Mouse (Mus musculus) bone marrow macrophage, adult 2 months (primary cell): Measurements from ENCODE around the gene Eif4g3. TPM values are rescaled to one million over a fixed set of nuclear protein-coding genes. Genes with fewer than 3 reads are reported as not detected.

Experiments
- H3K27ac ChIP-seq: 2 replicates; pipeline ENCODE4 v1.5.1; 2012; ENCODE audit warnings: low read depth, low read length; ENCODE audit not compliant: insufficient read depth
- H3K4me1 ChIP-seq: 2 replicates; pipeline ENCODE4 v1.6.1; 2012; ENCODE audit warnings: low read length; ENCODE audit not compliant: control insufficient read depth, insufficient read depth
- H3K4me3 ChIP-seq: 2 replicates; pipeline ENCODE4 v1.5.1; 2012; ENCODE audit warnings: mild to moderate bottlenecking, low read length, moderate library complexity; ENCODE audit not compliant: insufficient read depth
- CTCF ChIP-seq: IDR thresholded peaks from 2 replicates; pipeline ENCODE4 v1.5.1; 2012; ENCODE audit warnings: low read depth, mild to moderate bottlenecking, low read length, moderate library complexity
- POLR2A ChIP-seq: IDR thresholded peaks from 2 replicates; pipeline ENCODE4 v1.6.1; 2012; ENCODE audit warnings: mild to moderate bottlenecking, low read depth, low read length, borderline replicate concordance
- polyA plus RNA-seq: library from polyadenylated mRNA; stranded (reverse); fragments of >200 nt; gene quantifications from 2 replicates; pipeline ENCODE4 v1.2.4, GENCODE M21; 2012; ENCODE audit not compliant: missing spikeins, insufficient read depth, insufficient read length

Eif4g3 gene
- polyA plus RNA-seq, 1 experiment, result 74.3 TPM

DNA sequence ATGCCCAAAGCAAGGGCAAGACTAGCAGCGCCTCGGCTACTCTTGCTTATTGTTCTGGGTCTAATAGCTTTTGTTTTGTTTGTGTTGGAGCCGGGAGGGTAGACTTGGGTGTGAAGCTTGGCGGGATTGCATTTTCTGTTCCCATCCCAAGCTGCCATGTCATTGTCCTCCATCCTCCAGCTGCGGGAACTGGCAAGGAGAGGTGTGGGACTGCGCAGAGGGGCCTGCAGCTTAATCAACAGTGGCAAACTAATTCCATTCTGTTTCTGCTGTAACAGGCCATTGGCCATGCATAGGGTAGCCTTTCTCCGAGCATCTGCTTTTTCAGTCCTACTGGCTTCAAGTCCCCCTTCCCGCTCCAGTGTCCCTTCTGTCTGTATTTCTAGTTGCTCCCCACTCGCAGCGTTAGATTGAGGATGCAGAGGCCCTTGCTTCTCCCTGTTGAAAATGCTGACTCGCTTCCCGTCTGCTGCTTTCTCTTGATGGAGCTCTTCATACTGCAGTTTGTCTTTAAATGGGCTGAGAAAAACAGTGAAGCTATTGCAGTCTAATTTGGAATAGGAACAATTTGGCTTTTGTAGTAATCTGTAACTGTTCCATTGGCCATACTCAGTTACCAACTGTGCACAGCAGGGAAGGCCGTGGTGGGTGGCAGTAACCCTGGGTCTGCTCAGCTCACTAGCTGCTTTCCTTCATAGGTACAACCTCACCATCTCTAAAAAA is 92.2 kb downstream of the Eif4g3 start:
- Histone ChIP-seq H3K4me3 (no peak overlapping the region), H3K4me1 (peaks cover 27% of the 10 kb centered on the region), H3K27ac (no peak overlapping the region)
- TF ChIP-seq POLR2A (no peak), CTCF (no peak)

DNA sequence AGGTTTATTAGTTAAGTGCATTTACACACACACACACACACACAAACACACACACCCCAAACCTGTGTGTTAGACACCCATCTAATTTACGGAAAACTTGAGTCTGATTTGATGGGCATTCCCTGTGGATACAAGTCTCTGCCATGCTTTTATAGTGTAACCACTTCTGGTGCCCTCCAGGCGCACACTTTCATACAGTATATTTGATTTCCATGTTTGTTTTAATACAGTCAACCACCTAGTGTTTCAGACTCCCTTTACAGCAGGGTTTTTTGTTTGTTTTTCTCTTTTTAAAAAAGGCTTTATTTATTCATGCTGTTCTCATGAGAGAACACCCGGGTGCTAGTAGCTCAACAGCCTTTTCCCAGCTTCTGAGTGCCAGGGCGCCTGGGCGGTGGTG is 94.1 kb downstream of the Eif4g3 start:
- no peak overlapping the region for H3K27ac ChIP-seq
- H3K4me3 ChIP-seq, result no peak overlapping the region
- TF ChIP-seq POLR2A, result no peak
- TF ChIP-seq CTCF, result no peak
- H3K4me1 ChIP-seq, result peaks cover 31% of the 10 kb centered on the region

DNA sequence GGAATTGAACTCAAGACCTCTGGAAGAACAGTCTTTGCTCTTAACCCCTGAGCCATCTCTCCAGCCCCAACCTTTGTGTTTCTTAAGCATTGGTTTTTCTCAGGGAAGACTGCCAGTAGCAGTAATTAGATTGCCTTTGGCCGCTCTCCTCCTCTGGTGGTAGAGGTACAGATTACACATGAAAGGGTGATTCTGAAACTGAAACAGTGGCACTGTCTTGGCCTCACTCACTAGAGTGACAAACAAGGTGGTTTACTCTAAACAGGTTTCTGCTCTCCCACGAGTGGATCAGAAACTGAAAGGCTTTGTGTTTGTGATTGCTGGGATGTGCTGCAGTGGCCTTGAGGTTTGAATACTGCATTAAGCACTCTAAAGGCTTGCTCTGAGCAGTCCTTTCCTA is 96.7 kb downstream of the Eif4g3 start:
- Histone ChIP-seq H3K27ac (no peak overlapping the region), H3K4me1 (peaks cover 19% of the 10 kb centered on the region), H3K4me3 (no peak overlapping the region)
- no peak for TF ChIP-seq CTCF
- no peak for TF ChIP-seq POLR2A

DNA sequence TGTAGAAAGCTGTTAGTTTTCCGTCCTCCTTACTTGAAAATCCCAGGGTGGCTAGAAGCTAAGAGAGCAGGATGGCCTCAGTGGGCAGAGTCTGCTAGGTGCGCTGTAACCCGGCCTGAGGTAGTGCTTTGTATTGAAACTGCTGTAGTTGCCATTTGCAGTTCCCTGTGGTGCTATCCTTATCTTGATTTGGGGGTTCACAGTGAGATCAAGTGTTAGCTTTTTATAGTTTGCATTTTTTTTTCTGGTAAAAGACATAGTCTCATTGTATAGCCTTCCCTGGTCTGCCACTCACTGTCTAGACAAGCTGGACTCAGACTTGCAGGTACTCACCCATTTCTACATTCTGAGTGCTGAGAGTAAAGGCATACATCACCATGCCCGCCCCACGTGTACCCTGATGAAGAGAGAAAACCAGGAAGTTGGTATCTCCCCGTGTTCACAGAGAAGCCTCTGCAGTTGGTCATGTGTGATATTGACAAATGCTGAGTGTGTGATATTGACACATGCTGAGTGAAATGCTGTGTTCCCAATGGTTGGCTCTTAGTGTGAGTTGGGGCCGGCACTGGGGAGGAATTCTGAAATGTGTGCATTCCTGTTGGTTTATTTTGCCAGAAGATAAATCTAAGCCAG is 98.9 kb downstream of the Eif4g3 start:
- Histone ChIP-seq H3K4me1 (peaks cover 15% of the 10 kb centered on the region), H3K4me3 (no peak overlapping the region), H3K27ac (0 out of 2 replicates have a peak overlapping the region, but pooled peaks have one; percentile 2)
- no peak for TF ChIP-seq CTCF
- no peak for TF ChIP-seq POLR2A

DNA sequence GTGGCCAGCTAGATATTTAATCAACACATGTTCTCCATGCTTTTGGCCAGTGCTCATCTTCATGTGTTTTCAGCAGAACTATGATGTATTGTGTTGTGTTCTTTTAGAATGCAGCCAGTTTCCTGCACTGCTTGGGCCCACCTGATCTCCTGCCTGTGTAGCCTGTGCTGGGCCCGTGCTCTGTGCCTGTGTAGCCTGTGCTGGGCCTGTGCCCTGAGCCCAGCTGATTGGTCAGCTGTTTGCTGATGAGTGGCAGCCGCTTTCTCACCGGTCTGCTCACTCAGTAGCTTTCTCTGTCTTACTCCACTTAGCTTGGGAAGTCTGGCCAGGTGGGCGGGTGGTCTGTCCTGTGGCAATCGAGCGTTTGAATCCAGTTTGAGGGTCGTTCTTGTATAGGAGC is 107.6 kb downstream of the Eif4g3 start:
- H3K27ac ChIP-seq, result no peak overlapping the region
- H3K4me3 ChIP-seq, result no peak overlapping the region
- no peaks in the 10 kb centered on the region for H3K4me1 ChIP-seq
- TF ChIP-seq CTCF (no peak), POLR2A (no peak)

DNA sequence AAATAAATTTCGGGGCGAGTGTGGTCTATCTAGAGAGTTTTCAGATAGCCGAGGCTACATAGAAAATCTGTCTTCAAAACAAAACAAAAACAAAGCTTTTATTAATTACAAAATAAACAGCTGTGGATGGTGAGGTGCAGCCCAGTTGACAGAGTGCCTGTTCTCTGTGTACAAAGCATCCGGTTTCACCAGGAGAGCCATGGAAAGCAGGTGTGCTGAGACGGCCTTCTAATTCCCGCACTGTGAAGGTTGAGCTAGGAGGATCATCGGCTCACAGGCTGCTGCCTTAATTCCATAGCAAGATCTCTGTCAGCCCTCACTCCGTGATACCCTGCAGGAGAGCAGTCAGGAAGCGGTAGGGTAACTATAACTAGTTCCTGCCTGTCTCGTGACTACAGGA is 109.0 kb downstream of the Eif4g3 start:
- Histone ChIP-seq H3K4me1 (no peaks in the 10 kb centered on the region), H3K27ac (no peak overlapping the region), H3K4me3 (no peak overlapping the region)
- TF ChIP-seq CTCF (no peak), POLR2A (no peak)

DNA sequence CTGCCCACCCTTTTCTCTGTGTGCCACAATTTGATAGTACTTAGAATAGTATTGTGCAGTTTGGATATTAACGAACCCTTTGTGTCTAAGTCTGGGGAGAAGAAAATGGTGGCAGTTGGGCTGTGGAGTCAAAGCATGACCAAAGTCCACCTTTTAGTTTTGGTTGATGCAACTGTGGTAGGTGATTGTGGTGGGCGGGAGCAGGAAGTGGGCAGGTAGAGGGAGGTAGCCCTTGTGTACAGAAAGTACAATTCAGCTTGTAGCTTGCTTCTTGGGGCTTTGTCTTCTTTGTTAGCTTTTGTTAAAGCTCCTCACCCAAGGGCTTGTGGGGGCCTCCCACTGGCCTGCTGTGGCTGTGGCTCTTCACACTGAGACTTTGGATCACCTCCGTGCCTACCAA is 109.6 kb downstream of the Eif4g3 start:
- H3K4me3 ChIP-seq, result no peak overlapping the region
- no peaks in the 10 kb centered on the region for H3K4me1 ChIP-seq
- no peak overlapping the region for H3K27ac ChIP-seq
- TF ChIP-seq POLR2A (no peak), CTCF (no peak)

DNA sequence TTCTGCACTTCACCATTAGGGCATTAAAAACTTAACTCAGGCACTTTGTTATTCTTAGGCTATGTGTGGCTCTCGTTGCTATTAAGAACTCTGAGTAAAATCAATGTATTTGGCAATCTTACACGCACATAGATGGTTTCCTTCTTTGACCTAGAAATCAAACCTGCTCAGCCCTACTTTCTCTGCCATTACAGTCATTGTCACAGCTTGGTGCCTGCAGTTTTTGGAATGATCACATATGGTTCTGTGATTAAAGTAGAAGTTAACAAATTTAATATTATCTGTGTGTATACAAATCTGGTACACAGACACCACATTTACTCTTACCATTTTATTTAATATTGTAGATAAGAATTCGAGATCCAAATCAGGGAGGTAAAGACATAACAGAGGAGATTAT is 112.1 kb downstream of the Eif4g3 start:
- Histone ChIP-seq H3K4me3 (no peak overlapping the region), H3K27ac (no peak overlapping the region), H3K4me1 (no peaks in the 10 kb centered on the region)
- no peak for TF ChIP-seq CTCF
- TF ChIP-seq POLR2A, result no peak

DNA sequence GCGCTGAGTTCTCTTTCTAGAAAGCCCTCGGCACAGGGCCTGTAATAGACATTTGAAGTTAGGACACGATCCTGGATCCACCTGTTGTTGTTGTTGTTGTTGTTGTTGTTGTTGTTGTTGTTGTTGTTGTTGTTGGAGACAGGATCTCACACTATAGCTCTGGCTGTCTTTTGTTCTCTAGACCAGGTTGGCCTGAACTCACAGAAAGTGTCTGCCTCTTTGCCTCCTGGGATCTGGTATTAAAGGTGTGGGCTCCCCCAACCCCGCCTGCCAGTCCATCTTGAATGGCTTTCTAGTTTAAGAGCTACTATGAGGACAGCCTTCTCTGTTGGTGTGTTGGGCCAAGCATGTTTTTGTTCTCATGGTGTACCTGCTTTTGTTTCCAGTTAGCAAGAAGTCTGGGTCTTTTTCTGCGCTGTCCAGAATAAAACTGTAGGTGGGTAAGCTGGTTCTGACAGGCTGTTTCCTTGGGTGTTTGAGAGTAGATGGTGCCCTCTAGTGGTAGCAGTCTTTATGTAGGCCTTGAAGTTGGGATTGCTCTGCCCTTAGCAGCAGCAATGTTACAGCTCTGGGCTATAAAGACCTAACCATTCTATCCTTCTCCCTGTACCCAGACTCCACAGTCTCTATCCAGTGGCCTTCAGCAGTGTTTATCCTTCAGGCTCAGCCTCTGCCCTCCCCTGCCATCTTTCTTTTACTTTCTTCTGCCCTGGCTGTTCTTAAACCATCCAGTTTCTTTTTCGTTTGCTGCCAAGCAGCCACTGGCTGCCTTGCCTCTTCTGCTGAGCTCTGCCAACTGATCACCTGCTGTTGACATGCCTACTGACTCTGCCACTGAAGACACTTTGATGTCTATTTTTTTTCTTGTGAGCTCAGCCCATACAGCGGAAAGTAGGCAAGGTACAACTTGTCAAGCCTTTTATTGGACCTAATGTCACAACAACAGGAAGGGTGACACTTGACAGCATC is 114.9 kb downstream of the Eif4g3 start:
- H3K4me3 ChIP-seq, result no peak overlapping the region
- H3K27ac ChIP-seq, result no peak overlapping the region
- no peaks in the 10 kb centered on the region for H3K4me1 ChIP-seq
- TF ChIP-seq POLR2A (no peak), CTCF (0 out of 2 replicates have a peak, but pooled peaks have one; percentile 20)

DNA sequence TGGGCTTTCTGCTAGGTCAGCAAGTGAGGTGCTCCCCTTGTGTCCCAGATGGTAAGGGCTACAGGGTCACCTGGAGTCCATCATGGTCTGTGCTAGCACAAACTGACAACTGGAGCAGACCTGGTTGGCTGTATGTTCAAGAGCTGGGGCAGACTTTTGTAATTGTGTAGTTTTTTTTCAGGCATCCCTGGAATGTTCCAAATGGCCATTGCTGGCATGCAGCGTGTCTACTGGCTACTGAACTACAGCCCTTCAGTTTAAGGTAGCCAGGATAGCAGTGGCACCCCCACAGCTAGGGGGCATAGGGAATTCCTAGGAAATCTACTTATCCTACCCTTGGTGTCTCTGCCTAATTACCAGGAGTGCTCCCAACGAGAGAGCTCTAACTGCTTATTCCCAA is 115.7 kb downstream of the Eif4g3 start:
- no peak overlapping the region for H3K4me3 ChIP-seq
- no peak for TF ChIP-seq POLR2A
- TF ChIP-seq CTCF, result no peak
- no peaks in the 10 kb centered on the region for H3K4me1 ChIP-seq
- no peak overlapping the region for H3K27ac ChIP-seq
